Mouse (Mus musculus): ENCODE results near the gene Pik3ip1. TPM values are rescaled to one million over a fixed set of nuclear protein-coding genes. Genes with fewer than 3 reads are reported as not detected.
A peak's percentile ranks its signal among the peaks of the same experiment; 100 is the strongest.

Pik3ip1 gene
- total RNA-seq, 2 experiments from 2014 or later = 17.7 to 21.7 TPM

GRCm38 (mm10) chr11:3371599-3372295 lies 41.5 kb downstream of the Pik3ip1 start:
- Histone ChIP-seq H3K27ac (peak overlapping the region; percentile 78), H3K4me3 (peak overlapping the region; percentile 83)
- TF ChIP-seq CTCF (IDR thresholded peaks at IDR 0.05) = no peak
- intact Hi-C loops (cut with DNase I) = no loop called here
- no peak for DNase-seq

- Histone ChIP-seq H3K4me3 (no peak overlapping the region), H3K27ac (peak overlapping the region; percentile 20)
- intact Hi-C loops (cut with DNase I) = no loop called here
- TF ChIP-seq CTCF (IDR thresholded peaks at IDR 0.05) = no peak
- no peak for DNase-seq
Measured at GRCm38 (mm10) chr11:3373591-3374292, 43.5 kb downstream of the Pik3ip1 start.

DNA sequence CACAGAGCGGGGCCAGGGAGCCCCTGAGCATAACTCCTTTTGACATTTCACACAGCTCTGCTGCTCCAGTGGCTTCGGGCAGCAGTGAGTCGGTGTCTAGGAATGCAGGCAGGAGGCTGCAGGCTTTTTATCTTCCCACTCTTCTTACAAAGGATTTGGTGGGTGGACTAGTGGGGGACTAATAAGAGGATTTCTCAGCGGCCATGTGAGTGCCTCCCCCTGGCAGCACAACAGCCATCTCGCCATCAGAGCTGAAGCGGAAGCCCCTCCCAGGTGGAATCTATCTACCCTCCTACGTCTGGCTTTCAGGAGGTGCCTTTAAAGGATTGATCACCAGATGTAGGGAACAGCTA lies 44.1 kb downstream of the Pik3ip1 start:
- intact Hi-C loops (cut with DNase I) = no loop called here
- H3K27ac ChIP-seq = peak overlapping the region; percentile 20; the same call in 1 of the 2 replicates
- no peak overlapping the region; the same call in 1 of the 2 replicates for H3K4me3 ChIP-seq
- no peak for DNase-seq
- no peak for TF ChIP-seq CTCF (IDR thresholded peaks at IDR 0.05)

- Histone ChIP-seq H3K4me3 (no peak overlapping the region), H3K27ac (0 out of 2 replicates have a peak overlapping the region, but pooled peaks have one; percentile 20)
- no peak for DNase-seq
- TF ChIP-seq CTCF (IDR thresholded peaks at IDR 0.05) = no peak
- intact Hi-C loops (cut with DNase I) = no loop called here
Measured at GRCm38 (mm10) chr11:3374741-3375140, 44.5 kb downstream of the Pik3ip1 start.

DNA sequence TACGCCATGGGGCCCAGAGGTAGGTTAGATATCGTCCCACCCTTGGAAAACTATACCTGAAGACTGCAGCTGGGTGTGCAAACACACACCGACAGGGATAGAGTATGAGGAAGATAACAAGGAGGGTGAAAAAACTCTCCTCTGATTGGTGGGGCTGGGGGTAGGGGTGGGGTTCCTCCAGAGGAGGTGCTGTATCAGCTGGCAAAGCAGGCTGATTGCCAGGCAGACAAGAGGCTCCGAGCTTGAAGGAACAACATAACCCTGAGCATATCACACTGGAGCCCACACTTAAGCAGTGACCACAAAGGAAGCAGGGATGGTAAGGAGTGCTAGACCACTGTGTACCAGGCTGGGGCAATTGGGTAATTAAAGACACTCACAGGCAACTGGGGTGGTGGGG lies 49.2 kb downstream of the Pik3ip1 start:
- intact Hi-C loops (cut with DNase I) = no loop called here
- Histone ChIP-seq H3K4me3 (no peak overlapping the region), H3K27ac (no peak overlapping the region)
- TF ChIP-seq CTCF (IDR thresholded peaks at IDR 0.05) = no peak
- no peak for DNase-seq

- peak overlapping the region; percentile 24; the same call in 1 of the 2 replicates for H3K27ac ChIP-seq
- intact Hi-C loops (cut with DNase I) = loop anchor here (10.0 kb wide), 1 partner anchor 134 kb away; the partner anchor contains the start of gene Selenom
- H3K4me3 ChIP-seq = no peak overlapping the region
- DNase-seq = no peak
- no peak for TF ChIP-seq CTCF (IDR thresholded peaks at IDR 0.05)
Measured at GRCm38 (mm10) chr11:3381148-3381814, 51.1 kb downstream of the Pik3ip1 start.

GRCm38 (mm10) chr11:3382602-3383594 lies 52.7 kb downstream of the Pik3ip1 start:
- TF ChIP-seq CTCF (IDR thresholded peaks at IDR 0.05) = peak; percentile 32; the same call in 1 of the 2 replicates
- no peak overlapping the region for H3K27ac ChIP-seq
- intact Hi-C loops (cut with DNase I) = loop anchor here (10.0 kb wide), 1 partner anchor 132 kb away; the partner anchor contains the start of gene Selenom

GRCm38 (mm10) chr11:3386941-3387368 lies 56.8 kb downstream of the Pik3ip1 start:
- intact Hi-C loops (cut with DNase I) = loop anchor here (1.0 to 10.0 kb wide), 4 partner anchors 22 to 128 kb away; partner anchors contain the start of genes Limk2 and Selenom
- Histone ChIP-seq H3K27ac (peak overlapping the region; percentile 8; the same call in 1 of the 2 replicates), H3K4me3 (no peak overlapping the region)
- peak; percentile 88 for DNase-seq
- TF ChIP-seq CTCF (IDR thresholded peaks at IDR 0.05) = peak; percentile 99

More at GRCm38 (mm10) chr11:3382602-3383594, 52.7 kb downstream of the Pik3ip1 start:
- no peak overlapping the region for H3K4me3 ChIP-seq
- DNase-seq = no peak

GRCm38 (mm10) chr11:3387482-3388196 lies 57.4 kb downstream of the Pik3ip1 start:
- no peak for DNase-seq
- Histone ChIP-seq H3K27ac (no peak overlapping the region; the same call in 1 of the 2 replicates), H3K4me3 (no peak overlapping the region)
- intact Hi-C loops (cut with DNase I) = loop anchor here (1.0 to 10.0 kb wide), 4 partner anchors 22 to 127 kb away; partner anchors contain the start of genes Limk2 and Selenom
- no peak for TF ChIP-seq CTCF (IDR thresholded peaks at IDR 0.05)

DNA sequence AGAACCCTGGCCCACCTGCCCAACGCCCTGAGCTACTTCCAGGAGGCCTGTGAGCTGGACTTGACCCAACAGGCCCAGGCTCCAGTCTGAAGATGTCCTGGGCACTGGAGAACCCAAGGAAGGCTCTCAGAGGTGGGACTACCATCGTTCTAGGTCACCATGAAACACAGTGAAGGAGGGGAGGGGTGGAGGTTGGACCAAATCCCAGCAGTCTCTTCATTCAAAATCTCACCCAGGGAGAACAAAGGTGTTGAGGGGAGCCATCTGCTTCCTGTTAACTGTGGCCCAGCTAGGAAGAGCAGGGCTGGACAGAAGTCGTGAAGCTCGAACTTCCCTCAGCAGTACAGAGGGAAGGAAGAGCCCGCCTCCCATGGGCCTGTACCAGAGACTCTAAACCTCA lies 59.8 kb downstream of the Pik3ip1 start:
- DNase-seq = no peak
- intact Hi-C loops (cut with DNase I) = loop anchor here (5.0 to 10.0 kb wide), 2 partner anchors 43 to 125 kb away; partner anchors contain the start of gene Selenom
- TF ChIP-seq CTCF (IDR thresholded peaks at IDR 0.05) = no peak
- H3K27ac ChIP-seq = no peak overlapping the region
- H3K4me3 ChIP-seq = no peak overlapping the region

DNA sequence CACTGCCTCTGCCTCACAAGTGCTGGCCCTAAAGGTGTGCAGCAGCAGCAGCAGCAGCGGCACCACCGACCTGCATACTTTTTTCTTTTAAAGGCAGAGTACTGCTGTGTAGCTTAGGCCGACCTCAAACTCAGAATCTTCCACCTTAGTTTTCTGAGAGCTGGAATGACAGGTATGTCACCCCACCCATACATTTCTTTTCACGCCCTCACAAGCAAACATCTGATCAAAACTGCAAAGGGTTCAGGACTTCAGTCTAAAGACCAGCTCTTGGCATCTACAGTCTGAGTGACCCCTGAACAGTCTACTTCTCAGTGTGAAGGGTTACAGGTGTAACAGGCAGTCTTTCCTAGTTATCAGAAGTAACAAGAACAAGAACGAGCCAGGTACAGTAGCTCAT lies 60.6 kb downstream of the Pik3ip1 start:
- no peak overlapping the region for H3K4me3 ChIP-seq
- H3K27ac ChIP-seq = no peak overlapping the region
- TF ChIP-seq CTCF (IDR thresholded peaks at IDR 0.05) = no peak
- intact Hi-C loops (cut with DNase I) = no loop called here
- DNase-seq = no peak

Data from gastrocnemius, adult 2 months (tissue).